Mouse (Mus musculus) cerebellum, adult 9-10 months (tissue): ENCODE results near the gene H2-DMb1.
A peak's percentile ranks its signal among the peaks of the same experiment; 100 is the strongest.

Experiments
- DNase-seq: peaks from one replicate; pipeline ENCODE4 v3.0.0; 2022

Gene H2-DMb1

GRCm38 (mm10) chr17:34152923-34153322 is at the start of gene H2-DMb1:
Gene H2-DMb1 (plus strand): TSS chr17:34153072.
- DNase-seq, result peak; percentile 26

DNA sequence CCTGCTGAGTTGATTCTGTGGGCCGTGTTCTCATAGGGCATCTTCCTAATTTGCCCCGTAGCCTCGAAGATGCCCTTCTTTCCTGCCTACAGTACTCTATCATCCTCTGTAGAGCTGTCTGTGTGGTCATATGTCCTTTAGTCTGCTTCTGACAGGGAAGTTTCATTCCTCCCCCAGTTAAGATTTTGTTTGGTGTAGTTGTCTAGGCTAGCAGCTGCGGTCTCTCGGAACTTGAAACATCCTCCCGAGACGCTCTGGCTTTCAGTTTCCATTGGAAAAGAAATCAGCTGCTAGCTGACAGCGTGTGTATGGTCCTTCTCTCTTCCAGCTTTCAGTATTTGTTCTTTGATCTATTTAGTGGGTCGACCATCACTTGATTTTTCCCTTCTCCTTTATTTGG is 48.1 kb upstream of the H2-DMb1 start:
- DNase-seq, result no peak

GRCm38 (mm10) chr17:34106555-34106954 is 46.3 kb upstream of the H2-DMb1 start:
- DNase-seq, result no peak

GRCm38 (mm10) chr17:34107109-34107867 is 45.6 kb upstream of the H2-DMb1 start:
- DNase-seq, result no peak

DNA sequence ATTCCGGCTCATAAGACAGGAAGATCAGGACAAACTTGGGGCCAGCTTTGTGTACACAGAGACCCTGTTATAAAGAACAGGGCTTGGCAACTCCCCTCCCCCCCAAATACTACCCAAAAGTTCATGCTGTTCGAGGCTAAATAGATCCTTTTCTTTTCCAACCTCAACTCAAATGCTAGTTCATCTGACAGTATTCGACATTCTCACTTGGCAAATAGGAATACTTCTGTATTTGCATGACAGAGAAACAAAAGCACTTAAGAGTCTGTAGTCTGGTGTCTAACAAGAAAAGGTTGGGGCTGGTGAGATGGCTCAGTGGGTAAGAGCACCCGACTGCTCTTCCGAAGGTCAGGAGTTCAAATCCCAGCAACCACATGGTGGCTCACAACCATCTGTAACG is 44.4 kb upstream of the H2-DMb1 start:
- no peak for DNase-seq

GRCm38 (mm10) chr17:34109038-34109805 is 43.6 kb upstream of the H2-DMb1 start:
- peak; percentile 23 for DNase-seq

GRCm38 (mm10) chr17:34109806-34110195 is 43.1 kb upstream of the H2-DMb1 start:
- DNase-seq, result peak; percentile 17

DNA sequence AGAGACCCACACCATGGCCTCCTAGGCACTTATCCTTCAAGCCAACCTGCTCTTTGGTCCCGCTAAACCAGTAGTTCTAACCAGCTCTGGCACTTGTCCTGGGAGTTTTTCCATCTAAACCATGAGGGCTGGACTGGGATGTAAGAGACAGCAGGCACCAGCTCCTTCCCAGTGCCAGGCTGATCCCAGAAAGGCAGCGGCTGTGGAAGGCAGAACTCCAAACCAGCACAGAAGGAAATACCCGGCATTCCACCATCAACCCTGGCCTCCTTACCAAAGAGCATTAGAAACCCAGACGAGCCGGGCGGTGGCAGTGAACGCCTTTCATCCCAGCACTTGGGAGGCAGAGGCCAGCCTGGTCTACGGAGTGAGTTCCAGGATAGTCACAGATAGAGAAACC is 42.6 kb upstream of the H2-DMb1 start:
- no peak for DNase-seq

- no peak for DNase-seq
Observed at GRCm38 (mm10) chr17:34114114-34114513, 38.8 kb upstream of the H2-DMb1 start.

- peak; percentile 57 for DNase-seq
Observed at GRCm38 (mm10) chr17:34116736-34117370, 36.0 kb upstream of the H2-DMb1 start.

DNA sequence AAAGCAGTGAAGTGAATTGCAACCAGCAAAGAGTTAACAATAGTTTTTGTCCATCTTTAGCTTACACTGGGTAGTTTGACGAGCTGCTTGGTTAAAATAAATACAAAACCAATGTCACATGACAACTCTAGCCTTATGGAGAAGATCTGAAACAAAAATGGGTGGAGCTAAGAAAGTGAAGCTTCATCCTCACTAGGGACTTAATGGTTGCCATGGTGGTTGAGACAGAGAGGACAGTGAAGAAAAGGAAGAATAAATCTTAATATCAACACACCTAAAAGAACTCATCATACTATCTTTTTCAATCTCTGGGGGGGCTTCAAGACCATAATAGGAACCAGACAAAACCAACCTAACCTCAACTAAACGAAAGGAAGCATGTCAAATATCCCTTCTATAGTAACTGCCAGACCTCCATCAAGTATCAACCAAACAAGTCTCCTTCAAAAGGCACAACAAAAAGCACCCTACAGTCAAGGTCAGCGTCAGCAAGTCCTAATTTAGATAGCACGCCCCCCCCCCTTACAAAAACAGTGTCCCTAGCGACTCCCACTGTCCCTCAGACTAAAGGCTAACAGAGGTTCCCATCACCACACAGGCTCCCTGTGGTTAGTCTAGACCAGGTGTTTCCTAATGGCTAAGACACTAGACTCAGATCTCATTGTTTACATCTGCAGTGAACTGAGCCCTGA is 35.3 kb upstream of the H2-DMb1 start:
- peak; percentile 53 for DNase-seq

- peak; percentile 81 for DNase-seq
Observed at GRCm38 (mm10) chr17:34118113-34118872, 34.6 kb upstream of the H2-DMb1 start.

GRCm38 (mm10) chr17:34118873-34119248 is 34.0 kb upstream of the H2-DMb1 start:
- DNase-seq, result no peak

- peak; percentile 100 for DNase-seq
Observed at GRCm38 (mm10) chr17:34119249-34120179, 33.4 kb upstream of the H2-DMb1 start, which contains the start of gene H2-DMa. Gene H2-DMa (plus strand): TSS chr17:34119541.

DNA sequence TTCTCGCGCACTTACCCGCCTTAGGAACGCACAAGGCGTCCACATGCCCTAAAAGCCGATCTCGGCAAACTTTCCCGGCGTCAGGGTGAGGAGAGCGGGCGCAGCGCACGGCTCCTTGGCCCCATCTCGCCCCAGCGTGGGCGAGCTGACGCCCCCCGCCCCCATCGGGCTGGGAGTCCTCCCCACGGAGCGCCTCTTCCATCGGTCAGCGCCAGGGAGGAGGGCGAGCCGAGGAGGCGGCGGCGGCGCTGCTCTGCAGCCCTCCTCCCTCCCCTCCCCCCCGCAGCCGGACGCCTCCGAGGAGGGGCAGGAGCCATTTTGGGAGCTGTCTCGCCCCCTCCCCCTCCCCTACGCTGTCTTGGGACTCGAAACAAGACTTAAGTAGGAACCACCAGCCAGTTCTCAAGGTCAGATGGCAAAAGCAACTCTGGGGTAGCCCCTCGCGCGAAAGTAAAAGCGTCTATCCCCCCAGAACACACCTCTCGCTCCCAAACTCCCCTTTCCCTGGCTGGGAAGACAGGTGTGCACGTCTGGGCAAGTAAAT is 32.6 kb upstream of the H2-DMb1 start:
- DNase-seq, result peak; percentile 92

DNA sequence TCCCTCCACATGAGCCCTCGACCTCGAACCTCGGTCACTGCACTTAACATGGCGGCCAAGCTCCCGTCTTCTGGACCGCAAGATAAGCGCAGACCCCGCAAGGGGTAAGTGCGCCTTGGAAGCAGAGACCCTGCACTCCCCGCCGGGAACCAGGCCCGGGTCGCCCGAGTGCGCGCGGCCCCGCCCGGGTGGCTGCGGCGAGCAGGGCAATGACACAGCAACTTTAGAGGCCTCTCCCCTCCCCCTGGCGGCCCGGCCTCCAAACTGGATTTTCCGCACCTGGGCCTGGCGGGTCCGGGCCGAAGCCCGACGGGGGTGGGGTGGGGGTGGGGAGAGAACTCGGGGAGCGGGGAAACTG is 32.1 kb upstream of the H2-DMb1 start:
- peak; percentile 87 for DNase-seq

GRCm38 (mm10) chr17:34121172-34121878 is 31.5 kb upstream of the H2-DMb1 start:
- DNase-seq, result peak; percentile 90

- peak; percentile 89 for DNase-seq
Observed at GRCm38 (mm10) chr17:34121879-34122187, 31.0 kb upstream of the H2-DMb1 start.

DNA sequence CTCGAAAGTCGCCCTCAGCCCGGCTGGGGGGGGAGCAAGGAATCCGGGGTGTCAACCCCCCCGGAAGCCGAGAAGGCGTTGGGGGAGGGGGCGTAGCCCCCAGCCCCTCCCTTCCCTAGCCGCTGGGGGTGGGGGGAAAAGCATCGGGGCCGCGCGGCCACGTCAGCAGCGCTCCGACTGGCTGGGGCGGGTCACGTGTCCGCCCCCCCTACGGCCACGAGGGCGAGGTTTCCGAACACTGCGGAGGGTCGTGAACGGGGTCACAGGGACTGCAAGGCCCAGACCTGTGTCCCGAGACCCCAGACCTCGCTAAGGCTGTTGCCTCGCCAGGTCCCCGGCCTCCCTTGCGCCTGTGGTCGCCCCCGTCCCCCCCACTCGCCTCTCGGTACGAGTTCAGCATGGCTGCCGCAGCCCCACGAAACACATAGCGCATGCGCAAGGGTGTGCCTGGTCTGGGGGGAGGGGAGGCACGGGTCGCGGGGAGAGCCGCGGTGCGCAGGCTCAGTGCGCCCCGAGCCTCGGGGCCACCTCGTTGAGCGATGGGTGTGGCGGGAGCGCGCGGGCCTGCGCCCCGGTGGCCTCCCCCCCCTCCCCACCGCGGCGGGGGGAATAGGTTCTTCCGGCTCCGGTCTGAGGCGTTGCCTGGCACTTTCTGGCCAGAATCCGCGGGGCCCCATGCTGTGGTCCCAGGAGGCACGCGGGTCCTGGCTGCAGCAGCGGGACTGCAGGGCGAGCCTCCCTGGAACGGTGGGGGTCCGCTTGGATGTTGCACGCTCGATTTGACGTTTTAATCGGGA is 30.5 kb upstream of the H2-DMb1 start, which contains the start of gene Brd2:
TSS of gene Brd2 (minus strand) at position 447 of the 797 bp plus-strand sequence.
- peak; percentile 97 for DNase-seq
